Mouse (Mus musculus) right cerebral cortex, postnatal 25 days (tissue): Measurements from ENCODE around the gene Cfdp1.
A peak's percentile ranks its signal among the peaks of the same experiment; 100 is the strongest.
"Not testable (repeated sequence)": the region's sequence is repeated elsewhere in the genome, so short reads cannot be mapped to it uniquely, and the experiment has no call there.

Experiments used
- DNase-seq: peaks from one replicate; pipeline ENCODE4 v3.0.0; 2022

Cfdp1 gene

DNA sequence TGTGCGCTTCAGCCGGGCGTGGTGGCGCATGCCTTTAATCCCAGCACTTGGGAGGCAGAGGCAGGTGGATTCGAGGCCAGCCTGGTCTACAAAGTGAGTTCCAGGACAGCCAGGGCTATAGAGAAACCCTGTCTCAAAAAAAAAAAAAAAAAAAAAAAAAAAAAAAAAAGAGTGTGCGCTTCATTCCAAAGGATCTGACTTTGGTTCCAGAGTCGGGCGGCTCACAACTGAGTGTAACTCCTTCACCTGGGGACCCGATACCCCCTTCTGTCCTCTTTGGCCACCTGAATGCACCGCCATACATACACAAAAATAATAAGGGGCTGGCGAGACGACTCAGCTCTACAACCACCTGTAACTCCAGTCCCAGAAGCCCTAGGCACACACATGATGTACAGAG, 872 bp downstream of the Cfdp1 start:
- not testable (repeated sequence) for DNase-seq

DNA sequence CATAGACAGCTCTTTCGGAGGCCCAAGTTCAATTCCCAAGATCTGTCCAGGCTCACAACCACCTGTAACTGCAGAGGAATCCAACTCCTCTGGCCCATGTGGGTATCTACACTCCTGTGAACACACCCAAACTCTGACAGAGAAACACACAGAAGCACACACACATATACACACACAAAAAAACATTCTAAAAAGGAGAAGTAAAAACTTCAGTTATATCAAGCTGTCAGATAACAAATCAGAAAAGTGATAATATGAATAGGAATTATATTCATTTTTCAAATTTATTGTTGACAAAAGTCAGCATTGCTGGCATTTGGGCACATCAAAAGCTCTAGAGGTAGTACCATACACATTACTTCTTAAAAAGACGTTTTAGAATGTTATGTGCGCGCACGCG, 7.3 kb downstream of the Cfdp1 start:
- DNase-seq = no peak

DNA sequence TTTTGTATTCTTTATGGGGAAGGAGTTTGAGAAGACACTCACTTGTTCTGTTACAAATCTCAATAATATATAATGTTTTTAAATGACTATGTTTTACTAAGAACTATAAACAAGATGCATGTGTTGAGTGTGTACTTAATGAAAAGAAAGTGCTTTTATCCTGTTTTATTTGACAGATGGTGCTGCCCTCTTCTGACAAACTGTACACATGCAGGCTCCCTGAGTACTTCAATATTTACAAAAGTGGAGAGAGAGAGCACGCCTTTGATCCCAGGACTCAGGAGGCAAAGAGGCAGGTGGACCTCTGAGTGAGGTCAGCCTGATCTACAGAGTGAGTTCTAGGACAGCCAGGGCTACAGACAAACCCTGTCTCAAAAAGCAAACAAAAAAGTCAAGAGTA, 18.6 kb downstream of the Cfdp1 start:
- no peak for DNase-seq

DNA sequence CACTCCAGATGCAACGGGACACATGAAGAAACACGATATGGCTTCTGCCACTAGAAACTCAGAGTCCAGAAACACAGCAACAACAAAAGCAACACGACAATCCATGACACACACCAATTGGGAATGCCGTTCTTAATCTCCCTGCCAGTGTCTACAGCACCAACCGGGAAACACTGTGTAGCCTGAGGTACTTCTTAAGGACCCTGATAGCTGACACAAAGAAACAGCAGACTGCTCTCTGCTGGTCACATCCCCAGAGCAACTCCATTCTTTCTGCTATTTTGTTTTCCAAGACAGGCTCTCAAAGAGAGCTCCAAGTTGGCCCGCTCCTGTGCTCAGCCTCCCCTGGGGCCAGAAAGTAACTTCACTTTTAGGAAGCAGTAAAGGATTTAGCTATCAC, 20.1 kb downstream of the Cfdp1 start:
- DNase-seq = no peak

DNA sequence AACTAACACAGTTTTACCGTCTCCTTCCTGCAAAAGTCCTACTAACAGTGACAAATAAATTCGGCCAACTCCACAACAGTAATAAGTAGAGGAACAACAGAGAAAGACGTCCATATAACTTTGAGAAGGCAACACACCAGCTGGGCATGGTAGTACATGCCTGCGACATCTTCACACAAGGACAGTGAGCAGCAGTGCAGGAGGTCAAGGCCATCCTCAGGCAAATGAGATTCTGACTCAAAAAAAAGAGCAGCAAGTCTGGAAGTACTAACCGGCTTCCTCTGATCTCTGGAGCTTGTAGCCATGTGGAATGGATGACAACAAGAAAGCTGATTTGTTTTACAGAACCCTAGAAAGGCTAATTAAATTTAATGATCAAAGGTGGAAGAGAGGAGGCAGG, 21.1 kb downstream of the Cfdp1 start:
- no peak for DNase-seq

DNA sequence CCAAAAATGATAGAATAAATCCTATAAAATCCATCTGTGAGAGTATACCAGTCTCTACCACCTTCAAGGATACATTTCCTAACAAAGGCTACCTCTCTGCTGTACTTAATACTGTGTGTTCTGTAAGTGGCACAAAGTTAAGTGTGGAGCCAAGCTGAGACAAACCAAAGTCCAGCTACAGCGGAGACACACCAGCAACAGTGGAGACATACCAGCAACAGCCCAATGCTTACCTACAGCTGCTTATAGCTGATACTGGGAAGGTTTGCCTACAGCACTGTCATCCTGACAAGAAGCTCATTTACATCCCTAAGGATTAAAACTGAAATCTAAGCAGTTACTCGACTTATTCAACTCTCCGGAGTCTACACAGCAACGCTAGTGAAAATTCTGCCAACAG, 22.1 kb downstream of the Cfdp1 start:
- DNase-seq = no peak

DNA sequence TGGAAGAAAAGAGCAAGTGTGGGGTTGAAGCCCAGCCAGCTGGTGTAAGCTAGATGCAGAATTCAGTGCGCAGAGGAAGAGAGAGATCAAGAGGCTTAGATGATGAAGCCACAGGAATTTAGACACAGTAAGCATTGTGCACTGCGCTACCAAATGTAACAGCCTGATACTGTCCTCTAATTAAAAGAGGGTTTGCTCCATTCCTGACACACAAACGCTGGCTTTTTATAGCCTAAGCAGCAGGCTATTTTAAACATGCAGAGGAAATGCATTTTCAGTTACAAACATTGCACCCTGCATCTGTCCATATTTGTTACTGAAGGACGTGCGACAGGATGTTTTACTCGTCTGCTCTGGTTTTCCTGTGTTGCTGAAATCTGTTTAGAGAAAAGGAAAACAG, 25.5 kb downstream of the Cfdp1 start:
- no peak for DNase-seq

DNA sequence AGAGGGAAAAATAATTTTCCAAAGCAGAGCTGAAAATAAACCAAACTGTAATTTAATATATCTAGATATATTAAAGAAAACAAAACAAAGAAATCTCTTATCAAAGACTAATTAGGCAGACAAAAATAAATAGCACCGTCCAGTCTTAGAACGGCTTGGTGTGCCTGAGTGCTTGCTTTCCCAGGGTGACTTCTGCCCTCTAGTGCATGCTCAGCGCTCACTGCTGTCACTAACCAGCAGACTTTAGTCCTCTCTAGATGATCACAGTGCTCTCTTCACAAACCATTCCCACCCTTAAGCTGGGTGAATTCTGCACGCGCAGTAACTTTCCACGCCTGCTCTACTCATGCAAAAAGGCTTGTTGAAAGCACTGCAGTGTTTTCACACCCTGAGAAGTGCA, 28.9 kb downstream of the Cfdp1 start:
- no peak for DNase-seq

DNA sequence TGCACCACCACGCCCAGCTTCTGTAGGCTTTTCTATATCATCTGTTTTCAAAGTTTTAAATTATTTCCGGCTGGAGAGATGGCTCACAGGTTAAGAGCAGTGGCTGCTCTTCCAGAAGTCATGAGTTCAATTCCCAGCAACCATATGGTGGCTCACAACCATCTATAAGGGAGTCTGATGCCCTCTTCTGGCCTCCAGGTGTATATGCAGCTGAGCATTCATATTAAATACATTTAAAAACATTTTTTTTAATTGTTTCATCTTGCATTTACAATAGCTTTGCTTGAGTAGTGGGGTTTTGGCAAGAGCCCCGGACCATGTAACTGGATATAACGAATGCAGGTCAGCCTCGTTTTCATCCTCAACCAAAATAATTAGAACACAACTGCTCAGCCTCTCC, 29.8 kb downstream of the Cfdp1 start:
- DNase-seq = no peak

DNA sequence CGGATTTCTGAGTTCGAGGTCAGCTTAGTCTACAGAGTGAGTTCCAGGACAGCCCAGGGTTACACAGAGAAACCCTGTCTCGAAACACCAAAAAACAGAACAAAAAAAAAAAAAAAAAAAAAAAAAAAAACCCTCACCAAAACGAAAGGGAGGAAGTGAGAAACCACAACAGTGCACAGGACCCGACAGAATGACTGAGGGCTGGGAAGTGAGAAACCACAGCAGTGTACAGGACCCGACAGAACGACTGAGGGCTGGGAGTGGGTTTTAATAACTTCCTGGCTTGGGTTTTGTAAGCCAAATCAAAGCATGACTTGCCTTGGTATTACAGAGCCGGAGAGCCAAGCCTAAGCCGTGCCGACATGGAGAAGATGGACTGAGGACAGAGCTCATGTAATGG, 32.9 kb downstream of the Cfdp1 start:
- DNase-seq = no peak

DNA sequence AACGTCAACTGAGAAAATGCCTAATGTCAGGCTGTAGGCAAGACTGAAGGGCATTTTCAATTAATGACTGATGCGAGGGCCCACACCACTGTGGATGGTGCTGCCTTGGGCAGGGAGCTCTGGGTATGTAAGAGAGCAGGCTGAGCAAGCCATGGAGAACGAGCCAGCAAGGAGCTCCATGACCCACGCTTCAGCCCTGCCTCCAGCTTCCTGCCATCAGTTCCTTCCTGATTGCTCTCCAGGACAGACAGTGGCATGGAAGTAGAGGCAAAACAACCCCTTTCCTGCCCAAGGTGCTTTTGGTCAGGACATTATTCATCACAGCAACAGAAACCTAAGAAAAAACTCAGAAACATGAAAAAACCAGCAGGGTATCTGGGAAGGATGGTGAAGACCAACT, 33.4 kb downstream of the Cfdp1 start:
- no peak for DNase-seq

DNA sequence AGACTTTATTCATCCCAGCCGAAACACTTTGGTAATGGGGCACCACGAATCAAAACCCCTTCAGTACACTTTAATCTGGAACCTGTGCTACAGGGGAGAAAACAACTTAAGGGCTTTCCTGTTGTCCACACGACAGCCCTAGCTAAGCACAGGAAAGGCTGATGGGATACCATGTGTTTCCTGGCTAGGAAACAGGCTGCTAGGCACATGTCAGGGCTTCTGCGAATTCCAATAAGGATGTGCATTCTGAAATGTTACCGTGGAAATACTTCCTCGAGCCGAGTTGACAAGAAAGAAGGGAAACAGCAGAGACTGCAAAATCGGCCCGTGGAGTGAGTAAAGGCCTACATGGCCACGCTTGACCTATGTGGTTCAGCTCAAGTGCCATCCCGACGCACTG, 34.1 kb downstream of the Cfdp1 start:
- DNase-seq = no peak

DNA sequence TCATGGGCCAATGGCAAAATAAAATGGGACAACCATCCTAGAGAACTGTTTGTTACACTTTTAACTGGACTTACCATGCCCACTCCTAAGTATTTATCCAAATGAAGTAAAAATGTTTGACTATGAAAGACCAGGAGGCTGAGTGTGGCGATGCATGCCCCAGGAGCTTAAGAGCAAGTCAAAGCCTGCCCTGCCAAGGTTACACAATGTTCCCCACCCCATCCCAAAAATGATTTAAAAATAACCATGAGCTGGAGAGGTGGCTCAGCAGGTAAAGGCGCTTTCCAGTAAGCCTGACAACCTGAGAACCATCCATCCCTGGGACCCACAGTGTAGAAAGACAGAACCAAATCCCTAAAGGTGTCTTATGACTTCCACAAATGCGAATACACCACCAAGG, 35.5 kb downstream of the Cfdp1 start:
- no peak for DNase-seq

DNA sequence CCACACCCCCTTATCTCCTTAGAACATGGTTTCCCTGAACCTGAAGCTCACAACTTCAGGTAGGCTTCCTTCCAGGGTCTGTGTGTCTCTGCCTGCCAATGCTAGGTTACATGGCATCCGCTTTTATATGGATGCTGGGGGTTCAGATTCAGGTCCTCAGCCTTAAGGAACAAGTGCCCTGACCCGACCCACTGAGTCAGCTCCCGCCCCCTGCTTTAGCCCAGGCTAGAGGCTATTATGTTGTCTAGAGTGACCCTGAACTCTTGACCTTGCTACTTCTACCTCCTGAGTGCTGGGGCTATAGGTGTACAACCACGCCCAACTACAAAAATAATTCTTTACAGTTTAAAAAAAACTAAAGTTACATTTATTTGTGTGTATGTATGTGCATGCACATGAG, 39.0 kb downstream of the Cfdp1 start:
- no peak for DNase-seq

DNA sequence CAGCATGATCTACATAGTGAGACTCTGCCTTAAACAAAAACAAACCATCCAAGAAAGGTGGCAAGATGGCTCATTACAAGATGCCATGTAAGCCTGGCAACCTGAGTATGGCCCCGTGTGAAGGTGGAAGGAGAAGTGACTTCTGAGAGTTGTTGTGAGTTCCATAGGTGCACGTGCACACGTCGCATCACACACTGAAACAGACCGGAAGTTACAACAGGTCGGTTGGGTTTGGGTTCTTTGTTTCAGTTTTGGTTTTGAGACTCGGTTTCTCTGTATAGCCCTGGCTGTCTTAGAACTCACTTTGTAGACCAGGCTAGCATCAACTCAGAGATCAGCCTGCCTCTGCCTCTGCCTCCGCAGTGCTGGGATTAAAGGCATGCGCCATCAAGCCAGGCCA, 40.3 kb downstream of the Cfdp1 start:
- no peak for DNase-seq

DNA sequence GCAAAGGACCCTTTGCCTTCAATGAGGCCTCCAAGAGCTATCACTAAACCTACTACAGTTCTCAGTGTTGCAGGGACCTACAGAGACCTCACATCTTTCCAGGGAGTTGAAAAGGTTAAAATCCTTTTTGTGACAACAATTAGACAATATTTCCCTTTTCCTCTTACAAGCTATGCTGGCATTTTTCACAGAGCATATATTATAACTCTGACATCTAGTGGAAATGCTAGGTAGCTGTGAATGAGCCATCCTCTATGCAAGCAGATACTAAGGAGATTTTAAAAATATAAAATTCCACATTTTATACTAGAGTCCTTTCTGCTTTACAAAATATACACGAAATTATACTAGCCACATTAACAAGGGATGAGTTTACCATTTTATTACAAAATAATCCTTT, 41.3 kb downstream of the Cfdp1 start:
- no peak for DNase-seq

DNA sequence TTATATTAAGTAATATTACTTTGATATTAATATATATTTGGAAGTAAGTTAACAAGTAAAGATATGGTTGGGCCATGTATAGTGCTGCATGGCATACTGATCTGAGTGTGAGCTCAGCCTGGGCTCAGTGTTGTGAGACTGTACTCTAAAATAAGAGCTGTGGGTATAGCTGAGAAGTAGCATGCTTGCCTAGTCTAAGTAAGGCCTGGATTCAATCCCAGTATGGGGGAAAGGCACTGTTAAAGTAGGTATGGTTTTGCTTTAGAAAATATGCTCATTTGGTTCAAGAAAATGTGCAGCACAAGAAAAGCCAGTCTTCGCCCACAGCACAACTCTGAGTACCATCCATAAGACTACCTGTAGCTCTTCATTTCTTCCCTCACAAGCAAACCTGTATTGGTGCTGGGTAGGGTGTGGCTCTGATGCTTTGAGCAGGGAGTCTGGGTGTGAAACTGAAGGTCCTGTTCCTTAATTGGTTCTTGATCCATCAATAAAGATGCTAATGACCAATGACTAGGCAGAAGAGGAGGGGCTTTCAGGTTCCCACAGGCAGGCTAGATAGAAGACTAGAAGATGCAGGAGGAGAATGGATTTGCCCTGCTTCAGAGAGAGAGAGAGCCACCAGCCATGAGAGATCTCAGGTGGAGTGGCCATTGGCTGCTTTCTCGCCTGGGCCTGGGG, 43.3 kb downstream of the Cfdp1 start:
- DNase-seq = peak; percentile 8

DNA sequence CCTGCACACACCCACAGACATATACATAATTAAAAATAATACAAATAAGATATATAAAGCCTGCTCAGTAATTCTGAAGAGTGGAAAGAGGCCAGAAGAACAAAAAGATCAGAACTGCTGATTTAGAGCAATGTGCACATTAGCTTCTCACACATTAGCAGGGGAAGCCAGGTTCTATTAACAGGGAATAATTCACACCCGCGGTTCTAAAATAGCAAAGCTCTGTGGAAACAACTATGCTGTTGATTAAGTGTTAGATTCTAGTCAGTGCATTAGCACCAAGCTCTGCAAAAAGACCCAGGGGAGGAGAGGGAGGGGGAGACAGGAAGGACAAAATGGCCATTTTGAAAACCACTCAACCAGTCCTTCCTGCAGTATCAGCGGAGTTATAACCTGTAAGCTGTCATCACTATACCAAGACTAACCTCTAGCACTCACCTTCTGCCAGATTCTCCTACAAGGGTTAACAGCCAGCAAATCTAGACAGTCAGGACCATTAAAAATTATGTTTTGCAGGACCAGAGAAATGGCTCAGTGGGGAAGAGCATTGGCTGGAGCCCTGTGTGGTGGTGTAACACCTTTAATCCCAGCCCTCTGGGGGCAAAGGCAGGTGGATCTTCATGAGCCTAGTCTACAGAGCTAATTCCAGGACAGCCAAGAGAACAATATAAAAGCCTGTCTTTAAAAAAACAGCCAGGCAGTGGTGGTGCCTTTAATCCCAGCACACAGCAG, 45.0 kb downstream of the Cfdp1 start:
- no peak for DNase-seq

DNA sequence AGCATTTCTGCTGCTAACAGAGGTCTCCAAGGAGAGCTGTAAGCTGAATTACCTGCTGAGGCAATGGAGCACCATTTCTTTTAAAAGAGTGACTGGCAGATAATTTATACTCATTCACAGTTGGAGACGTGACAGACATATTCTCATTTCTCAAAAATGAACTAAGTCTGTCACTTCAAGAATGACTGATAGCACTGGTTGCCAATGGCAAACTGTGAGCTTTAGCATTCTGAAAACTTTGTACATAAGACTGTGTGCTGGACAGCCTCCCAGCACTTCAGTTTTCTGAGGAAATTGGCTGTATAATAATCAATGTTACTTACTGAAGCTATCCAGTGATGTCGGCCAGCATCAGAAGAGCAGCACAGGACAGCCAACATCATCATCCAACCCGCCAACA, 46.1 kb downstream of the Cfdp1 start:
- DNase-seq = no peak

DNA sequence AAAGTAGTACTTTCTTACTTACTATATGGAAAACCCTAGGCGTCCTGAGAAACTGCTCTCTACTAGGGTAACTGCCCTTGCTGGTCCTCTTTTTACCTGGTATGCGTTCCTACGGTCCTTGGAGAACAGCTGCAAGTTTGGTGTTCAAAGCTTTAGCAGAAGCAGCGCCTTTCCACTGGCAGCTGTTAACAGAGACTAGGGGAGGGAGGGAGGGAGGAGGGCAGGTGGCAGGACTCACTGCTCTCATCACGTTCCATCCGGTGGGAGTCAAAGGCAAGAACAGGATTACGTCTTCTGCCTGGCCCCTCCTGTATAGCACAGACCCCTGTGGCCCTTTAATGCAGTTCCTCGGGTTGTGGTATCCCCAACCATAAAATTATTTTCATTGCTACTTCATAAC, 50.7 kb downstream of the Cfdp1 start:
- DNase-seq = no peak

DNA sequence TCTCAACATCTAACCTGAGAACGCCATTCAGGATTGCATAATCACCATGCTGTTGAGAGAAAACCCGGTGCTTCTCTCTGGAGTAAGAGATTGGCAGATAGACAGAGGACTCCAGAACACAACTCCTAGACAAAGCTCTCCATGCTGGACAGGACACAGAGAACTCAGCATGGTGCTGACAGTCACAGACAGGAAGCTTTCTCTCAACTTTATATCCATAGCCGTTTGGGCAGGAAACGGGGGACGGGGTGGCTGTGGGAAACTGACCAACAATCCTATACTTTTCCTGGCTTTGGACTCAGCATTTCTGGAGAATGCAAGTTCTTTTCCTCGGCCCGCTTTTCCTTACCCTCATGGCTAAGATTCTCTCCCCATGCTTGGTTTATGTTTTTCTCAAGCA, 51.8 kb downstream of the Cfdp1 start:
- DNase-seq = no peak

DNA sequence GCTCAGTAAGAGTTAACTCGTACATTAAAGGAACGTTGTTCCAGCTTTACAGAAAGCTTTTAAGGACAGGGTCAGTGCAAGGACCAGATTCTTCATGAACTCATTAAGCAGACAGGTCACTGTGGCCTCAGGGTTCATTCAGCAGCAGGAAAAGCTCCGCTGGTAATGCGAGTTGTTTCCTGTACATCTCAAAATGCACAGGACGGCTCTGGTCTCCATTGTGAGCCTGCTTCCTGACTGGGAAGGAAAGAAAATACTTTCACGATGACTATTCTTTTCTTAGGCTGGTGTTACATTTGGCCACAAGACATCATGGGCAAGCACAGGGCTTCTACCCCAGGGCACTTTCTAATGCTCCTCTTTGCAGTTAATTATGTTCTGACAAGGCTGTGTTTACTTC, 52.6 kb downstream of the Cfdp1 start:
- no peak for DNase-seq

DNA sequence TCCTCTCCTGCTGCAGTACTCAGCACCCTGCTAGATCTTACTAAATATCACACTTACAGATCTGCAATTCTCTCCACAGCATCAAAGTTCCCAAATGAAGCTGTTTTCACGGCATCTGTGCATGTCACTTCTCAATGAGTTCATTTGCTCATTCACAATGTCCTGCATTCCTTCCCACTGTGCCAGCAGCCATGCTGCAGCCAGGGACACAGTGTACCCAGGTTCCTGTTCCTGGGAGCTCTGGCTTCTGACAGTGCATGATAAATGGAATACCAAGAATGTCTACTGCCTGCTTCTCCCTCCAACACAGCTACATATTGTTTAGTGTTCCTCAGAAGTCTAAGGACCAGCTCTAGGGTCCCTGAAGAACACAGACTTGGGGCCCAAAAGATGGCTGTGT, 57.6 kb downstream of the Cfdp1 start:
- DNase-seq = no peak

DNA sequence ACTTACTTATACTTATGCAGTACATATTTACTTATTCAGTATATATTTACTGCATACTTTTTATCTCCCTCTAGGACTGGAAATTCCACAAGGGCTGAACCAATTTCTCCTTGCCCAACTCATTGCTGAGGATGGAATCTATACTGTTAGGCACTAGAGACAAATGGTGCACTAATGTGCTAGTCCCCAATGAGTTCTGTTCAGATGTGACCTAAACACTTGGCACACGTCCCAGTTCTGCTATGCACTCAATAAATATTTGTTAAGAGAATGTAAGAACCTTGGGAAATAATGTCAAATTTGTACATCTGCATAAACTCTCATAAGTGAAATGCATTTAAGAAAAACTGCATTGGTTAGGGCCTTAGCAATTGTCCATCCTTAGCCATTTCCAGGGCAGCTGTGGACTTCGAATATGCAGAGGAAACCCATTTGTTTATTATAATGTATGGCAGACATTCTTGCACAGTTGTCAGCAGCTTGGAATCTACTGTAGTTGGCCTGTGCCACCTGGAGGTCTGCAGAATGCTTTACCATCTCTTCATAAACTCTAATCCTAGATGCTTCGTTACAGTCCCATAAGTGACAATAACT, 60.7 kb downstream of the Cfdp1 start:
- no peak for DNase-seq

DNA sequence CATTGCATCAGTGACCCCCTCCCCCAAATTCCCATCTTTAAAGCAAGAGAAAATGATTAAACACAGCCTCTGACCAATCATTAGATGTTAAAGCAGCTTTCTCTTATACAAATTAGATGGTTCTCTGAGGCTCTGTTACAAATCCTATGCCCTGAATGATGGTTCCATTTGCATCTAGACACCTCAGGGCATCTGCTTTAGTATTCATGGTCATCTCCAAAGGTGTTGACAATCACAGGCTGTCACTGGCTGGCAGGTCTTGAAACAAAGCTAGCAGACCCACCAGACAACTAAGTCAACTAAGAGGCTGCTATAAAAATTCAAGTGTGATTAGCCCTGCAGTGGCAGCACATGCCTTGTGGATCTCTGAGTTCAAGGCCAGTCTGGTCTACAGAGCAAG, 64.5 kb downstream of the Cfdp1 start:
- no peak for DNase-seq
